Mouse (Mus musculus) heart, embryonic 14.5 days (tissue): ENCODE results near the gene Thsd4. TPM values are rescaled to one million over a fixed set of nuclear protein-coding genes. Genes with fewer than 3 reads are reported as not detected.

Experiments used
- ATAC-seq: fragments of 200-750 bp; cut with Nextera tagmentation; 2 replicates; pipeline ENCODE4 v1.8.0; 2017; ENCODE audit warnings: low read depth, moderate TSS enrichment; ENCODE audit not compliant: insufficient number of reproducible peaks, insufficient read depth, low FRiP score
- H3K27ac ChIP-seq, 2 experiments: fragments of 200-500 bp in 1 of 2; fragments of 300-500 bp in 1 of 2; sonication (generic) in 1 of 2; replicated peaks in 1 of 2; 2 replicates each; pipeline ENCODE4 v1.5.1; 2012 to 2014; ENCODE audit warnings: low read depth in 2 of 2, low read length in 2 of 2, control low read depth in 1 of 2, mild to moderate bottlenecking in 1 of 2, mixed read lengths in 1 of 2; ENCODE audit not compliant: control insufficient read depth in 1 of 2, insufficient read depth in 1 of 2
- H3K27me3 ChIP-seq: fragments of 300-500 bp; sonication (generic); 2 replicates; pipeline ENCODE4 v1.6.1; 2014; ENCODE audit warnings: mild to moderate bottlenecking, low read length, control low read depth; ENCODE audit not compliant: control insufficient read depth, insufficient read depth
- H3K36me3 ChIP-seq: fragments of 300-500 bp; sonication (generic); 2 replicates; pipeline ENCODE4 v1.6.1; 2014; ENCODE audit warnings: mild to moderate bottlenecking, control low read depth, low read length, mixed read lengths; ENCODE audit not compliant: control insufficient read depth, insufficient read depth
- H3K4me1 ChIP-seq, 2 experiments: fragments of 200-500 bp in 1 of 2; fragments of 300-500 bp in 1 of 2; sonication (generic) in 1 of 2; 2 replicates each; pipeline ENCODE4 v1.6.1; 2012 to 2014; ENCODE audit warnings: low read length in 2 of 2, control low read depth in 1 of 2, mixed read lengths in 1 of 2; ENCODE audit not compliant: control insufficient read depth in 2 of 2, insufficient read depth in 2 of 2
- H3K4me2 ChIP-seq: fragments of 300-500 bp; sonication (generic); 2 replicates; pipeline ENCODE4 v1.6.1; 2014; ENCODE audit warnings: mild to moderate bottlenecking, low read length
- H3K4me3 ChIP-seq, 2 experiments: fragments of 200-500 bp in 1 of 2; fragments of 300-500 bp in 1 of 2; sonication (generic) in 1 of 2; 2 replicates each; pipeline ENCODE4 v1.5.1; 2012 to 2014; ENCODE audit warnings: low read length in 2 of 2, mild to moderate bottlenecking in 2 of 2, control low read depth in 1 of 2, low read depth in 1 of 2, moderate library complexity in 1 of 2; ENCODE audit not compliant: control insufficient read depth in 1 of 2, insufficient read depth in 1 of 2
- H3K9ac ChIP-seq: fragments of 300-500 bp; sonication (generic); 2 replicates; pipeline ENCODE4 v1.6.1; 2014; ENCODE audit warnings: mild to moderate bottlenecking, low read length
- H3K9me3 ChIP-seq: fragments of 300-500 bp; sonication (generic); 2 replicates; pipeline ENCODE4 v1.6.1; 2016; ENCODE audit warnings: low read length, control low read depth; ENCODE audit not compliant: control insufficient read depth
- WGBS: fragments of 180-500 bp; shearing (Covaris S2); extraction: QIAGEN DNeasy Blood & Tissue Kit; methylation state at CpG from one replicate; pipeline ENCODE4 v1.1.7; 2014; 5-methylcytosine and 5-hydroxymethylcytosine counted together
- polyA plus RNA-seq: library from polyadenylated mRNA; unstranded; fragments of >200 nt; fragmentation: Nextera tagmentation; extraction: Ambion mirVana; gene quantifications from 2 replicates; pipeline ENCODE4 v1.2.1, GENCODE M21; 2014

Thsd4 gene
- polyA plus RNA-seq, 1 experiment from 2014 or later, result 9.5 TPM

DNA sequence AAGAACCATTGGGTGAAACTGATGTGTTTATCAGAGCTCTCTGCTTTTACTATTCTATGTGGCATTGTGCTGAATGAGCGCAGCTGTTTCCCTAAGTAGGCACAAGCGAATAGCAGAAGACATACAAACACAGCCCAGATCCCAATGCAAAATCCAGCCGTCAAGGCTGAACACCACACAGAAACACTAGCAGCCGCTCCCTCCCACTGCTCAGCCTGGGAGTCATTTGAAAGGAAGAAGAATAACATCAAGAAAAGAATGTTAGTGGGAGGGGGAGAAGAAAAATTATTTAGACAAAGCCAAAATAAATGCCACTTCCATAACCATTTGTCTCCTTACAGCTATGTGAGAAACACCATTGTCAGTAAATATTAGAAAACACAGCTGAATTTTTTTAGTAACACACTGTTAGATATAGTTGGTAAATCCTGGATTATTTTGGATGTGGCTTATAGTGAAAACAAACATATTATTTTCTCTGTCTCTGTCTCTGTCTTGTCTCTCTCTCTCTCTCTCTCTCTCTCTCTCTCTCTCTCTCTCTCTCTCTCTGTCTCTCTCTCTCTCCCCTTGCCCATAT lies 148.6 kb downstream of the Thsd4 start:
- H3K27ac ChIP-seq, result no peak overlapping the region
- ATAC-seq, result no peak

GRCm38 (mm10) chr9:60368516-60368915 lies 153.3 kb downstream of the Thsd4 start:
- Histone ChIP-seq H3K4me3 (no peak overlapping the region), H3K4me1 (peaks cover 7 to 13% of the 10 kb centered on the region in 2 experiments), H3K9ac (no peak overlapping the region), H3K27me3 (no peaks in the 10 kb centered on the region), H3K27ac (no peak overlapping the region), H3K4me2 (no peak overlapping the region), H3K36me3 (no peaks in the 10 kb centered on the region), H3K9me3 (no peaks in the 10 kb centered on the region)
- WGBS, result 67% methylated on average over 9 of the region's 9 CpGs
- no peak for ATAC-seq

More for the DNA sequence above, 148.6 kb downstream of the Thsd4 start:
- Histone ChIP-seq H3K27me3 (no peaks in the 10 kb centered on the region), H3K9me3 (no peaks in the 10 kb centered on the region), H3K4me1 (peaks cover under 1 to 2% of the 10 kb centered on the region in 2 experiments; a peak in 2 of 4 replicates), H3K4me3 (no peak overlapping the region), H3K4me2 (no peak overlapping the region), H3K36me3 (no peaks in the 10 kb centered on the region), H3K9ac (no peak overlapping the region)
- WGBS, result 65% methylated on average over 4 of the region's 4 CpGs

DNA sequence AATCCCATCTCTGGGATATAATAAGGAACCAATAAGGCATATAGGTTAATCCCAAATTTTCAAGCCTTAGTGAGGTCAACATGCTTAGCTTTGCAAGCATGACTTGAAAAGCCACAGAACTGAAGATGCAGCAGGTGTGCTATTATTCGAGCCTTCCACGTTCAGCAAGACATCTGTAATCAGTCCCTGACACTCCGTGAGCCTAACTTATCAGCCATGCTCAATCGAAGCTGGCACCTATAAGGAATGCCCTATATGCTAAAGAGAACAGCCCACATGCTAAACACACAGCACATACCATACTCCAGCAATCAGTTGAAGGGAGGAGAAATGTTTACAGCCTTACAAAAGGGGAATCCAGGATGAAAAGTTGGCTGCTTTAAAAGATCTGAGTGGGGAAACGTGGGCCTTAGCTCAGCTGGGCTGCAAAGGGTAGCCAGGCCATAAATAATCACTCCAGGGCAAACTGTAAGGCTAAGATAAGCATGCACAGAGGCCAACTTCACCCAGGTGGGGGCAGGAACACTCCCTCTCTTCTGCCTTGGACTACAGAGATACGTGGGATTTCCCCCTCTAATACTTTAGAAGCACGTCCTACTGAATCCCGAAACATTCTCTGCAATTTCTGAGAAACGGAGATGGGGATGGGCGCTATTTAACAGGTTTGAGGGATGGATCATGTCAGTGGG lies 154.1 kb downstream of the Thsd4 start:
- WGBS, result 42% methylated on average over 10 of the region's 10 CpGs
- Histone ChIP-seq H3K9me3 (no peaks in the 10 kb centered on the region), H3K4me3 (no peak overlapping the region), H3K27ac (0 out of 4 replicates have a peak overlapping the region, but pooled peaks of 1 of the 2 experiments have one; percentile 24), H3K36me3 (no peaks in the 10 kb centered on the region), H3K4me2 (no peak overlapping the region; the same call in 1 of the 2 replicates), H3K4me1 (peaks cover 9 to 13% of the 10 kb centered on the region in 2 experiments), H3K9ac (no peak overlapping the region), H3K27me3 (no peaks in the 10 kb centered on the region)
- ATAC-seq, result no peak

DNA sequence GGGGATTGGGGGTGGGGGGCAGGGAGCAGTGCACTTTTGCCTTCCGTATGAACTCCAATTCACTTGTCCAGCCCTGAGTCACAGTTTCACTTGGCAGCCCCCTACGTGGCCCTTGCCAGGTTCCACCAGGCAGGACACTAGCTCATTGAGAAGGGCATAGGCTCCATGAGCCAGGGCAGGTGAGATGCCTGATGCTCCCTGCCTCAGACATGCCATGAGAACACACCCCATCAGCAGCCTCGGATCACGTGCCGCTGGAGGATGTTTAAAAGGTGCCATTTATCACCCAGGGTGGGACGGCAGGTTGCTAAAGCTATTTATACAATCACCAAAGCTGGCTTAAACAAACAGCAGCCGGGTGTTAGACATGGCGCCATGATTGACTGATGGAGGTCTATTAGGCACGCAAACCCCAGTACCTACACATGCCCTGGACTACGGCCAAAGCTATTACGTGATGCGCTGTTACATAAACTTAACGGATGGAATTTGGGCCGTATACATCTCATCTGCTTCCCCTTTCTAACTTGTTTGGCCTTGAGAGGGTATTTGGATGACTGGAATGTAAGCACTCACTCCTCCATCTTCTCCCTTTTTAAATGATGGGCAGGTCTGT lies 157.6 kb downstream of the Thsd4 start:
- 71% methylated on average over 14 of the region's 14 CpGs for WGBS
- ATAC-seq, result no peak
- H3K4me1 ChIP-seq, result peaks cover 9 to 13% of the 10 kb centered on the region in 2 experiments
- H3K9me3 ChIP-seq, result no peaks in the 10 kb centered on the region
- no peak overlapping the region for H3K27ac ChIP-seq
- no peak overlapping the region for H3K4me2 ChIP-seq
- H3K36me3 ChIP-seq, result no peaks in the 10 kb centered on the region
- no peak overlapping the region for H3K9ac ChIP-seq
- H3K4me3 ChIP-seq, result no peak overlapping the region
- H3K27me3 ChIP-seq, result no peaks in the 10 kb centered on the region

- no peak overlapping the region for H3K4me2 ChIP-seq
- no peaks in the 10 kb centered on the region for H3K9me3 ChIP-seq
- no peak overlapping the region for H3K4me3 ChIP-seq
- no peaks in the 10 kb centered on the region for H3K27me3 ChIP-seq
- no peak for ATAC-seq
- no peak overlapping the region for H3K27ac ChIP-seq
- no peaks in the 10 kb centered on the region for H3K36me3 ChIP-seq
- H3K9ac ChIP-seq, result no peak overlapping the region
- WGBS, result 64% methylated on average over 4 of the region's 4 CpGs
- H3K4me1 ChIP-seq, result no peaks in the 10 kb centered on the region
These were observed 169.5 kb downstream of the Thsd4 start for GRCm38 (mm10) chr9:60352351-60352750.

DNA sequence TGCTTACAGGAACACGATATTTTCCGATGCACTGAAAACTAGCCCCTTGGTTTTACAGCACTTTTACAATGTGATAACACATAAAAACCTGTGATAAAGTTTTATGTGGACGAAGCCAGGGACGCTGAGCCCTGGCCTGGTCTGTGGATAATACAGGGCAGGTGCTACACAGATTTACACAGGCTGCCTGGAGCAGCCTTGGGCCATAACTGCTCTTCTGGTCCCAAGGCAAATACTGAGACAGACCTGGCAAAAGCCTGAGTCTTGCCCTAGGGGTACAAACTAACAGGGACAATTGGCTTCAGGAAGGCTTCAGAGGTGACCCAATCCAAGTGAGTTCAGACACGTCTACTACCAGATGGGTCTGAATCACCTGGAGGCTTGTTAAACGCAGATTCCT lies 170.7 kb downstream of the Thsd4 start:
- no peaks in the 10 kb centered on the region for H3K27me3 ChIP-seq
- H3K4me1 ChIP-seq, result no peaks in the 10 kb centered on the region
- 87% methylated on average over 6 of the region's 6 CpGs for WGBS
- H3K4me3 ChIP-seq, result no peak overlapping the region
- H3K9me3 ChIP-seq, result no peaks in the 10 kb centered on the region
- no peak overlapping the region for H3K9ac ChIP-seq
- no peak overlapping the region for H3K4me2 ChIP-seq
- H3K36me3 ChIP-seq, result no peaks in the 10 kb centered on the region
- no peak for ATAC-seq
- no peak overlapping the region for H3K27ac ChIP-seq

DNA sequence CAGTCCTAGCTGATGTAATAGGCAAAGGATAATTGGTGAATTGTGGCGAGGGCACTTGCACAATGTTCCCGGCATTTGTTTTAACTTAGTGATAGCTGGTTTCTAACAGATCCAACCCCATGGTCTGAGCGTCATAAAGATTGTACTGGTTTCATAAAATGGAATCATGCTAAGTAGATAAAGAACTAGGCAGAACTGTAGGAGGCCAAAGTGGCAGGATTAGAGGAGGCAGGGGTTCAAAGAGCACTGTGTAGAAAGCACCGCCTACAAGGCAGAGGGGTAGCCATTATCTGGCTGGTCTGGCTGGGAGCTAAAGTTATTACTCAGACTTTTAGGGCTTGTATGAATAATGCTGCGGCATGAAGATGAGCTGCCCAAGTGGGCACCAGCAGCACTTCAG lies 185.7 kb downstream of the Thsd4 start:
- ATAC-seq, result no peak
- peaks cover 0 to 3% of the 10 kb centered on the region in 2 experiments; a peak in 1 of 4 replicates for H3K4me1 ChIP-seq
- no peaks in the 10 kb centered on the region for H3K27me3 ChIP-seq
- 83% methylated on average over 5 of the region's 5 CpGs for WGBS
- H3K27ac ChIP-seq, result no peak overlapping the region
- H3K36me3 ChIP-seq, result no peaks in the 10 kb centered on the region
- H3K9me3 ChIP-seq, result no peaks in the 10 kb centered on the region
- H3K4me2 ChIP-seq, result no peak overlapping the region
- no peak overlapping the region for H3K9ac ChIP-seq
- no peak overlapping the region for H3K4me3 ChIP-seq
